Mouse (Mus musculus): Measurements from ENCODE around the gene Erich3. TPM values are rescaled to one million over a fixed set of nuclear protein-coding genes. Genes with fewer than 3 reads are reported as not detected.
A peak's percentile ranks its signal among the peaks of the same experiment; 100 is the strongest.

The Erich3 gene
- polyA plus RNA-seq, 1 experiment from 2014 or later: 0.69 TPM

DNA sequence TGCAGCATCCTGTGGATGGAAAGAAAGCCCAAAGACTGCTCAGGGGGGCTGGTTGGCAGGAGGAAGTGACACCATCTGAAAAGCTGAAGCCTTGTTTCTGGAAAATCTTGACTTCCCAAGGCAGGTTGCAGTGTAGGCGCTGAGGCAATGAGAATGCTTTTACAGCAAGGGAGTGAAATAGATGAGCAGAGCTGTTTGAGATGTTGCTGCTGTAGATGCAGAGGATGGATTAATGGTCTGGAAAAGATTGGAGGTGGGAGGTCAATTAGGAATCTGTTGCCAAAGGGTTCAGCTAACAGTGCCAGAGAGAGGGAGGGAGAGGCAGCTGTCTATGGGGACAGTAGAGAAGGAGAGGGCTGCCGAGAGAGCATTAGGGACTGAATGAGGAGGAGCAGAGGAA lies 37.1 kb downstream of the Erich3 start:
- H3K27me3 ChIP-seq (replicated peaks; ENCODE audit: insufficient read depth, low read length): no peaks in the 10 kb centered on the region

GRCm38 (mm10) chr3:154704755-154705154 lies 41.1 kb downstream of the Erich3 start:
- Histone ChIP-seq H3K4me1 (ENCODE audit: insufficient read depth, low read depth, low read length) (no peaks in the 10 kb centered on the region), H3K4me2 (replicated peaks; ENCODE audit: low read depth, low read length) (no peak overlapping the region), H3K27me3 (replicated peaks; ENCODE audit: insufficient read depth, low read length) (no peaks in the 10 kb centered on the region), H3K9me3 (ENCODE audit: low read length) (no peaks in the 10 kb centered on the region), H3K4me3 (ENCODE audit: low read depth, low read length) (no peak overlapping the region), H3K36me3 (ENCODE audit: insufficient read depth, low read length) (no peaks in the 10 kb centered on the region), H3K27ac (ENCODE audit: low read length) (no peak overlapping the region), H3K9ac (replicated peaks; ENCODE audit: low read depth) (no peak overlapping the region)
- DNase-seq (ENCODE audit: low spot score): no peak
- no peak for ATAC-seq
- TF ChIP-seq CTCF (IDR thresholded peaks at IDR 0.05): no peak
- no peak for TF ChIP-seq EP300 (IDR thresholded peaks at IDR 0.05)
- WGBS: 57% methylated on average over 6 of the region's 6 CpGs

More for the DNA sequence above, 37.1 kb downstream of the Erich3 start:
- 63% methylated on average over 2 of the region's 2 CpGs for WGBS
- Histone ChIP-seq H3K4me3 (ENCODE audit: low read depth, low read length) (no peak overlapping the region), H3K9ac (replicated peaks; ENCODE audit: low read depth) (no peak overlapping the region), H3K36me3 (ENCODE audit: insufficient read depth, low read length) (no peaks in the 10 kb centered on the region), H3K4me2 (replicated peaks; ENCODE audit: low read depth, low read length) (no peak overlapping the region), H3K4me1 (ENCODE audit: insufficient read depth, low read depth, low read length) (no peaks in the 10 kb centered on the region), H3K9me3 (ENCODE audit: low read length) (no peaks in the 10 kb centered on the region), H3K27ac (ENCODE audit: low read length) (no peak overlapping the region)
- ATAC-seq: no peak
- TF ChIP-seq EP300 (IDR thresholded peaks at IDR 0.05) (no peak), CTCF (IDR thresholded peaks at IDR 0.05) (no peak)
- DNase-seq (ENCODE audit: low spot score): no peak

- H3K9ac ChIP-seq (replicated peaks; ENCODE audit: low read depth): no peak overlapping the region
- no peak overlapping the region for H3K4me2 ChIP-seq (replicated peaks; ENCODE audit: low read depth, low read length)
- TF ChIP-seq EP300 (IDR thresholded peaks at IDR 0.05): no peak
- no peak for TF ChIP-seq CTCF (IDR thresholded peaks at IDR 0.05)
- H3K27ac ChIP-seq (ENCODE audit: low read length): no peak overlapping the region
- no peaks in the 10 kb centered on the region for H3K27me3 ChIP-seq (replicated peaks; ENCODE audit: insufficient read depth, low read length)
- no peak for ATAC-seq
- no peak overlapping the region for H3K4me3 ChIP-seq (ENCODE audit: low read depth, low read length)
- no peaks in the 10 kb centered on the region for H3K9me3 ChIP-seq (ENCODE audit: low read length)
- no peaks in the 10 kb centered on the region for H3K36me3 ChIP-seq (ENCODE audit: insufficient read depth, low read length)
- WGBS: 86% methylated on average over 3 of the region's 3 CpGs
- DNase-seq (ENCODE audit: low spot score): no peak
- no peaks in the 10 kb centered on the region for H3K4me1 ChIP-seq (ENCODE audit: insufficient read depth, low read depth, low read length)
Measured at GRCm38 (mm10) chr3:154708150-154708549, 44.5 kb downstream of the Erich3 start.

GRCm38 (mm10) chr3:154723198-154723597 lies 59.5 kb downstream of the Erich3 start:
- TF ChIP-seq CTCF (IDR thresholded peaks at IDR 0.05): peak; percentile 34
- TF ChIP-seq EP300 (IDR thresholded peaks at IDR 0.05): peak; percentile 80
- no peak overlapping the region for H3K4me2 ChIP-seq (replicated peaks; ENCODE audit: low read depth, low read length)
- H3K9me3 ChIP-seq (ENCODE audit: low read length): no peaks in the 10 kb centered on the region
- no peak overlapping the region for H3K9ac ChIP-seq (replicated peaks; ENCODE audit: low read depth)
- H3K36me3 ChIP-seq (ENCODE audit: insufficient read depth, low read length): no peaks in the 10 kb centered on the region
- no peak overlapping the region for H3K4me3 ChIP-seq (ENCODE audit: low read depth, low read length)
- DNase-seq (ENCODE audit: low spot score): peak; percentile 90
- 28% methylated on average over 7 of the region's 7 CpGs for WGBS
- H3K4me1 ChIP-seq (ENCODE audit: insufficient read depth, low read depth, low read length): no peaks in the 10 kb centered on the region
- ATAC-seq: peak; percentile 90
- H3K27me3 ChIP-seq (replicated peaks; ENCODE audit: insufficient read depth, low read length): no peaks in the 10 kb centered on the region
- H3K27ac ChIP-seq (ENCODE audit: low read length): no peak overlapping the region

- WGBS: 83% methylated on average over 10 of the region's 10 CpGs
- TF ChIP-seq CTCF (IDR thresholded peaks at IDR 0.05) (no peak), EP300 (IDR thresholded peaks at IDR 0.05) (no peak)
- no peaks in the 10 kb centered on the region for H3K36me3 ChIP-seq (ENCODE audit: insufficient read depth, low read length)
- H3K4me2 ChIP-seq (replicated peaks; ENCODE audit: low read depth, low read length): no peak overlapping the region
- no peak overlapping the region for H3K4me3 ChIP-seq (ENCODE audit: low read depth, low read length)
- no peak overlapping the region for H3K27ac ChIP-seq (ENCODE audit: low read length)
- no peaks in the 10 kb centered on the region for H3K27me3 ChIP-seq (replicated peaks; ENCODE audit: insufficient read depth, low read length)
- DNase-seq (ENCODE audit: low spot score) (no peak), ATAC-seq (no peak)
- no peaks in the 10 kb centered on the region for H3K4me1 ChIP-seq (ENCODE audit: insufficient read depth, low read depth, low read length)
- H3K9ac ChIP-seq (replicated peaks; ENCODE audit: low read depth): no peak overlapping the region
- no peaks in the 10 kb centered on the region for H3K9me3 ChIP-seq (ENCODE audit: low read length)
Measured at GRCm38 (mm10) chr3:154731431-154731830, 67.8 kb downstream of the Erich3 start.

- H3K9me3 ChIP-seq (ENCODE audit: low read length): no peaks in the 10 kb centered on the region
- ATAC-seq (no peak), DNase-seq (ENCODE audit: low spot score) (no peak)
- no peak for TF ChIP-seq CTCF (IDR thresholded peaks at IDR 0.05)
- TF ChIP-seq EP300 (IDR thresholded peaks at IDR 0.05): no peak
- no peak overlapping the region for H3K9ac ChIP-seq (replicated peaks; ENCODE audit: low read depth)
- WGBS: 74% methylated on average over 5 of the region's 5 CpGs
- H3K4me3 ChIP-seq (ENCODE audit: low read depth, low read length): no peak overlapping the region
- no peaks in the 10 kb centered on the region for H3K4me1 ChIP-seq (ENCODE audit: insufficient read depth, low read depth, low read length)
- H3K4me2 ChIP-seq (replicated peaks; ENCODE audit: low read depth, low read length): no peak overlapping the region
- no peak overlapping the region for H3K27ac ChIP-seq (ENCODE audit: low read length)
- no peaks in the 10 kb centered on the region for H3K27me3 ChIP-seq (replicated peaks; ENCODE audit: insufficient read depth, low read length)
- H3K36me3 ChIP-seq (ENCODE audit: insufficient read depth, low read length): no peaks in the 10 kb centered on the region
Measured at GRCm38 (mm10) chr3:154741496-154741895, 77.8 kb downstream of the Erich3 start.

DNA sequence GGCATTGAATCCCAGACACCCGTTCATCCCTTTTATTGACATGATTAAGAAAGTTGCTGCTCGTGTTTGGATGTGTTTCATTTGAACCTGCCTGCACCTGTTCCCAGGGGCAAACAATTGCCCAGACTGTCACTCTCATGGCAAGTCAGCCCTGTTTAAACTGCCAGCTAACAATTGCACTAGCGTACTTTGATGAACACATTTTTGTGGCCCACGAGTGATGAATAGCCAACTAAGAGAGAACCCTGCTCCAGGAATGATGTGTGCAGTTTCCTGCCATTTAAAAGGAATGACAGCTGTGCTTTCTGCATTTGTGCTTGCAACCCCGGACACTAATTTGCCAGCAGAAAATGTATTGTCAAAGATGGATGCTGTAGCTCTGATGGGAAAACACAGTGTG lies 79.3 kb downstream of the Erich3 start:
- DNase-seq (ENCODE audit: low spot score): no peak
- 56% methylated on average over 5 of the region's 5 CpGs for whole genome bisulfite sequencing
- TF ChIP-seq EP300 (IDR thresholded peaks at IDR 0.05) (no peak), CTCF (IDR thresholded peaks at IDR 0.05) (no peak)
- H3K4me2 ChIP-seq (replicated peaks; ENCODE audit: low read depth, low read length): no peak overlapping the region
- H3K27ac ChIP-seq (ENCODE audit: low read length): no peak overlapping the region
- no peak for ATAC-seq
- H3K4me1 ChIP-seq (ENCODE audit: insufficient read depth, low read depth, low read length): no peaks in the 10 kb centered on the region
- H3K36me3 ChIP-seq (ENCODE audit: insufficient read depth, low read length): no peaks in the 10 kb centered on the region
- no peak overlapping the region for H3K4me3 ChIP-seq (ENCODE audit: low read depth, low read length)
- H3K27me3 ChIP-seq (replicated peaks; ENCODE audit: insufficient read depth, low read length): no peaks in the 10 kb centered on the region
- no peaks in the 10 kb centered on the region for H3K9me3 ChIP-seq (ENCODE audit: low read length)
- H3K9ac ChIP-seq (replicated peaks; ENCODE audit: low read depth): no peak overlapping the region

All from lung, postnatal 0 days (tissue).